Mouse (Mus musculus) stomach, postnatal 0 days (tissue): ENCODE measurements around the gene Gatad2b. TPM values are rescaled to one million over a fixed set of nuclear protein-coding genes. Genes with fewer than 3 reads are reported as not detected.
"Not testable (repeated sequence)": the region's sequence is repeated elsewhere in the genome, so short reads cannot be mapped to it uniquely, and the experiment has no call there.

ENCODE experiments used
- ATAC-seq: fragments of 200-750 bp; cut with Nextera tagmentation; 2 replicates; pipeline ENCODE4 v1.8.0; 2017; ENCODE audit not compliant: low FRiP score, low TSS enrichment
- DNase-seq: peaks from one replicate; pipeline ENCODE4 v3.0.0-alpha.2; 2016; ENCODE audit warnings: low spot score
- H3K27ac ChIP-seq: fragments of 300-500 bp; sonication (generic); replicated peaks from 2 replicates; pipeline ENCODE4 v1.5.1; 2014; ENCODE audit warnings: mild to moderate bottlenecking, control low read depth
- H3K27me3 ChIP-seq: fragments of 300-500 bp; sonication (generic); 2 replicates; pipeline ENCODE4 v1.6.1; 2014; ENCODE audit warnings: low read length; ENCODE audit not compliant: control insufficient read depth, insufficient read depth
- H3K36me3 ChIP-seq: fragments of 300-500 bp; sonication (generic); 2 replicates; pipeline ENCODE4 v1.6.1; 2014; ENCODE audit warnings: low read length, mixed read lengths; ENCODE audit not compliant: control insufficient read depth, insufficient read depth
- H3K4me1 ChIP-seq: fragments of 300-500 bp; sonication (generic); replicated peaks from 2 replicates; pipeline ENCODE4 v1.6.1; 2014; ENCODE audit warnings: antibody characterized with exemption; ENCODE audit not compliant: control insufficient read depth, insufficient read depth
- H3K4me2 ChIP-seq: fragments of 300-500 bp; sonication (generic); replicated peaks from 2 replicates; pipeline ENCODE4 v1.6.1; 2014; ENCODE audit warnings: low read depth, mild to moderate bottlenecking, control low read depth, moderate library complexity
- H3K4me3 ChIP-seq: fragments of 300-500 bp; sonication (generic); 2 replicates; pipeline ENCODE4 v1.5.1; 2014; ENCODE audit warnings: low read depth, low read length, control low read depth
- H3K9ac ChIP-seq: fragments of 300-500 bp; sonication (generic); 2 replicates; pipeline ENCODE4 v1.6.1; 2014; ENCODE audit warnings: mild to moderate bottlenecking, low read length, control low read depth, mixed read lengths
- H3K9me3 ChIP-seq: fragments of 300-500 bp; sonication (generic); 2 replicates; pipeline ENCODE4 v1.6.1; 2016; ENCODE audit warnings: low read length; ENCODE audit not compliant: control insufficient read depth
- CTCF ChIP-seq: IDR thresholded peaks from 2 replicates; pipeline ENCODE4 v1.5.1; 2016; ENCODE audit warnings: antibody characterized with exemption, low read depth, mild to moderate bottlenecking, moderate library complexity
- EP300 ChIP-seq: optimal IDR thresholded peaks from 2 replicates; pipeline ENCODE3; 2016; ENCODE audit warnings: antibody characterized with exemption
- WGBS: fragments of 180-500 bp; shearing (Covaris S2); extraction: QIAGEN DNeasy Blood & Tissue Kit; methylation state at CpG from one replicate; pipeline ENCODE4 v1.1.7; 2014; 5-methylcytosine and 5-hydroxymethylcytosine counted together
- polyA plus RNA-seq: library from polyadenylated mRNA; unstranded; fragments of >200 nt; fragmentation: Nextera tagmentation; extraction: Ambion mirVana; gene quantifications from 2 replicates; pipeline ENCODE4 v1.2.1, GENCODE M21; 2015

Gatad2b gene
- polyA plus RNA-seq, 1 experiment from 2014 or later = 4.8 TPM

DNA sequence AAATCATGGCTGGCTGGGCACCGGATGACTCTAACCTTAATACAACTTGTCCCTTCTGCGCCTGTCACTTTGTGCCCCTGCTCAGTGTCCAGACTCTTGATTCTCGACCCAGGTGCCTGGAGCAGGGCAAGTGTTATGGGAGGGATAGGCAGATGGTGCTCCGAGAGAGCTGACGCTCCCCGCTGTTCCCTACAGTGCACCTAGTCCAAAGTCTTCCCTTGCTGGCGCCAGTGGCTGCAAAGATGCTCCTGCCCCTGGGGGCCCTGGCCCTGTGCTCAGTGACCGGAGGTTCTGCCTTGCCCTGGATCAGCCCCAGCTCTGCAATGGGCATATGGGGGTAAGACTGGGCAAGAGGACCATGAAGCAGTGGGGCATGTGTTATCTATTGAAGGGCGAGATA, 15.2 kb upstream of the Gatad2b start:
- WGBS = 91% methylated on average over 9 of the region's 9 CpGs
- Histone ChIP-seq H3K4me2 (no peak overlapping the region), H3K27me3 (no peaks in the 10 kb centered on the region), H3K9ac (no peak overlapping the region), H3K4me1 (no peaks in the 10 kb centered on the region), H3K4me3 (no peak overlapping the region), H3K36me3 (no peaks in the 10 kb centered on the region; the same call in 1 of the 2 replicates), H3K27ac (no peak overlapping the region), H3K9me3 (no peaks in the 10 kb centered on the region)
- ATAC-seq (no peak), DNase-seq (no peak)
- TF ChIP-seq EP300 (no peak), CTCF (no peak)

DNA sequence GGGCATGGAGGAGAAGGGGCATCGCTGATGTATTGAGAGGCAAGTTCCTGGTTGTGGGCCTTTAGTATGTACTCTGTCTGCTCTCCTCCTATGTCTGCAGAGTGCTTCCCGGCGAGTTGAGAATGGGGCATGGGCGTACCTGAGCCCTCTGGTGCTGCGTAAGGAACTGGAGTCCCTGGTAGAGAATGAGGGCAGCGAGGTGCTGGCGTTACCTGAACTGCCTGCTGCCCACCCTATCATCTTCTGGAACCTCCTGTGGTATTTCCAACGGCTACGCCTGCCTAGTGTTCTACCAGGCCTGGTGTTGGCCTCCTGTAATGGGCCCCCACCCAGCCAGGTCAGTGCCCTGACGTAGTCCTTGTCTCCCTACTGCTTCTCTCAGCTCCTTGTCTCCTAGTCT, 14.8 kb upstream of the Gatad2b start:
- no peak for ATAC-seq
- Histone ChIP-seq H3K9ac (no peak overlapping the region), H3K4me1 (no peaks in the 10 kb centered on the region), H3K4me3 (no peak overlapping the region), H3K27ac (no peak overlapping the region), H3K4me2 (no peak overlapping the region), H3K36me3 (no peaks in the 10 kb centered on the region; the same call in 1 of the 2 replicates), H3K27me3 (no peaks in the 10 kb centered on the region), H3K9me3 (no peaks in the 10 kb centered on the region)
- WGBS = 93% methylated on average over 10 of the region's 10 CpGs
- no peak for DNase-seq
- no peak for TF ChIP-seq CTCF
- no peak for TF ChIP-seq EP300

DNA sequence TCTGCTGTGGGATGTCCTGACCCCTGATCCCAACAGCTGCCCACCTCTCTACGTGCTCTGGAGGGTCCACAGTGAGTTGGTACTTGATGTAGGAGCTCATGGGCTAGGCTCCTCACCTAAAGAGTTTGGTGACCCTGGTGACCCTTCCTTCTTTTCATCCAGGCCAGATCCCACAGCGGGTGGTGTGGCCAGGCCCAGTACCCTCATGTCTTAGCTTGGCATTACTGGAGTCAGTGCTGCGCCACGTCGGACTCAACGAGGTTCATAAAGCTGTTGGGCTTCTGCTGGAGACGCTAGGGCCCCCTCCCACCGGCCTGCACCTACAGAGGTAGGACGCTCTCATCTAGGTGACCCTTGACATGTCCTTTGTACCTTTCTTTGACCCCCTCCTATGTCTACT, 13.8 kb upstream of the Gatad2b start:
- WGBS = 96% methylated on average over 9 of the region's 9 CpGs
- H3K27me3 ChIP-seq = no peaks in the 10 kb centered on the region
- ATAC-seq = no peak
- DNase-seq = no peak
- no peak overlapping the region for H3K9ac ChIP-seq
- no peaks in the 10 kb centered on the region; the same call in 1 of the 2 replicates for H3K36me3 ChIP-seq
- H3K4me1 ChIP-seq = no peaks in the 10 kb centered on the region
- no peaks in the 10 kb centered on the region for H3K9me3 ChIP-seq
- no peak overlapping the region for H3K4me2 ChIP-seq
- TF ChIP-seq EP300 (no peak), CTCF (no peak)
- no peak overlapping the region for H3K4me3 ChIP-seq
- no peak overlapping the region for H3K27ac ChIP-seq

DNA sequence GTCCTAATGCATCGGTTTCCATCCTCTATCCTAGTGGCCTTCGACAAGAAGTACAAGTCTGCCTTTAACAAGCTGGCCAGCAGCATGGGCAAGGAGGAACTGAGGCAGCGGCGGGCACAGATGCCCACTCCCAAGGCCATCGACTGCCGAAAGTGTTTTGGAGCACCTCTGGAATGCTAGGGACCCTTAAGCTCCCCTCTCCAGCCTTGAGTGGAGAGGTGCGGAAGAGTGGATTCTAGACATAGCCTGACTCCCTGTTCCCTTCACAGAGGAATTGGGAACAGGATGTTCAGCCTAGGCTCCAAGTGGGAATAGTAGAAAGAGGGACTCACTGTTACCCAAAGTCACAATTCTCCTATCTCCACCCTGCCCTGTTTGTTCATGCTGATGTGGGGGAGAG, 13.2 kb upstream of the Gatad2b start:
- H3K27me3 ChIP-seq = no peaks in the 10 kb centered on the region
- H3K9me3 ChIP-seq = no peaks in the 10 kb centered on the region
- H3K4me2 ChIP-seq = no peak overlapping the region
- no peak overlapping the region for H3K4me3 ChIP-seq
- no peak overlapping the region for H3K9ac ChIP-seq
- ATAC-seq (no peak), DNase-seq (no peak)
- 94% methylated on average over 7 of the region's 7 CpGs for WGBS
- TF ChIP-seq CTCF (no peak), EP300 (no peak)
- H3K4me1 ChIP-seq = no peaks in the 10 kb centered on the region
- H3K27ac ChIP-seq = no peak overlapping the region
- no peaks in the 10 kb centered on the region; the same call in 1 of the 2 replicates for H3K36me3 ChIP-seq

DNA sequence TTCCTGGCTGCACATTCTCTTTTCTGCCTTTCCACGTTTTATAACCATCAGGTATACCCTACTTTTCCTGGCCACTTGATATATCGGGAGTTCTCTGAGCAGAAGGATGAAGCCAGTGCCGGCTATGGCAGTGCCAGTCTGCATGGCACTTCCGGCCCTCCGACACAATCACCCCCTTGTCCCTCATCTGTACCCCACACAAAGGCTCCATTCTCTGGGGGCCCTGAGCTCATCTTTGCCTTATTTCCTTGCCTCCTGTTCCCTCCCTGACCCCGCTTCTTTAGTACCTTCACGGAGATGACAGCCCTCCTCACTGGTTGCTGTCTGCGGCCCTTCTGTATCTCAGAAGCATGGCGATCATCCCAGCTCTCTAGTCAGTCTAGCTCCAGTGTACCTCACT, 12.3 kb upstream of the Gatad2b start:
- TF ChIP-seq EP300 = no peak
- no peak for TF ChIP-seq CTCF
- no peak overlapping the region for H3K4me2 ChIP-seq
- H3K4me1 ChIP-seq = no peaks in the 10 kb centered on the region
- no peak overlapping the region for H3K9ac ChIP-seq
- ATAC-seq (no peak), DNase-seq (no peak)
- no peak overlapping the region for H3K4me3 ChIP-seq
- no peaks in the 10 kb centered on the region for H3K9me3 ChIP-seq
- no peaks in the 10 kb centered on the region for H3K27me3 ChIP-seq
- H3K36me3 ChIP-seq = no peaks in the 10 kb centered on the region; the same call in 1 of the 2 replicates
- no peak overlapping the region for H3K27ac ChIP-seq
- 89% methylated on average over 9 of the region's 9 CpGs for WGBS

DNA sequence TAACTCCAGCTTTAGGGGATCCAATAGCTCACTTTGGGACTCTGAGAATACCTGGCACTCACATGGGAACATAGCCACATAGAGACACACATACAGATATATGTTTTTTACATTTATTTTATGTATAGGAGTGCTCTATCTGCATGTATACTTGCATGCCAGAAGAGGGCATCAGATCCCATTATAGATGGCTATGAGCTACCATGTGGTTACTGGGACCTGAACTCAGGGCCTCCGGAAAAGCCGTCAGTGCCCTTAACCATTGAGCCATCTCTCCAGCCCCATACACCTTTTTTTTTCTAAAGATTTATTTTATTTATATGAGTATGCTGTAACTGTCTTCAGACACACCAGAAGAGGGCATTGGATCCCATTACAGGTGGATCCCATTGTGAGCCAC, 8.8 kb upstream of the Gatad2b start:
- WGBS = 93% methylated on average over 2 of the region's 2 CpGs
- TF ChIP-seq CTCF (peak; percentile 30), EP300 (no peak)
- no peak for DNase-seq
- ATAC-seq = no peak
- Histone ChIP-seq H3K27me3 (no peaks in the 10 kb centered on the region), H3K4me3 (no peak overlapping the region), H3K4me1 (no peaks in the 10 kb centered on the region), H3K27ac (no peak overlapping the region), H3K9me3 (no peaks in the 10 kb centered on the region), H3K9ac (no peak overlapping the region), H3K4me2 (no peak overlapping the region), H3K36me3 (no peaks in the 10 kb centered on the region)

DNA sequence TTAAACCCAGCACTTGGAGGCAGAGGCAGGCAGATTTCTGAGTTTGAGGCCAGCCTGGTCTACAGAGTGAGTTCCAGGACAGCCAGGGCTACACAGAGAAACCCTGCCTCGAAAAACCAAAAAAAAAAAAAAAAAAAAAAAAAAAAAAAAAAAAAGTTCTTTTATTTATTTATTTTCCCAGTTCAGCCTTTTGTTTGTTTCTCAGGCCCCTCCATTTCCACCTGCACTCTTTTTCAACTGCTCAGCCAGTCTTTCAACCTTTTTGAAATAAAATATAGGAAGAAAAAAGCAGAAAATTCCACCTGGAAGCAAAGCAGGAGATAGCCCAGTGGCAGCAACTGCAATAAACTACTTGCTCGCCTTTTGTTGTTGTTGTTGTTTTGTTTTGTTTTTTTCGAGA, 3.6 kb upstream of the Gatad2b start:
- DNase-seq, H3K36me3 ChIP-seq, H3K4me1 ChIP-seq, H3K9me3 ChIP-seq, ATAC-seq, H3K4me3 ChIP-seq, H3K27ac ChIP-seq, H3K27me3 ChIP-seq, H3K9ac ChIP-seq, H3K4me2 ChIP-seq: not testable (repeated sequence)
- 59% methylated on average over 3 of the region's 3 CpGs for WGBS
